Mouse (Mus musculus) spleen, postnatal 4 days (tissue): ENCODE results near the gene Vps25.

ENCODE experiments used
- DNase-seq, 2 experiments: peaks; one replicate each; pipeline ENCODE4 v3.0.0; 2022; ENCODE audit warnings: low spot score in 2 of 2

Gene Vps25

DNA sequence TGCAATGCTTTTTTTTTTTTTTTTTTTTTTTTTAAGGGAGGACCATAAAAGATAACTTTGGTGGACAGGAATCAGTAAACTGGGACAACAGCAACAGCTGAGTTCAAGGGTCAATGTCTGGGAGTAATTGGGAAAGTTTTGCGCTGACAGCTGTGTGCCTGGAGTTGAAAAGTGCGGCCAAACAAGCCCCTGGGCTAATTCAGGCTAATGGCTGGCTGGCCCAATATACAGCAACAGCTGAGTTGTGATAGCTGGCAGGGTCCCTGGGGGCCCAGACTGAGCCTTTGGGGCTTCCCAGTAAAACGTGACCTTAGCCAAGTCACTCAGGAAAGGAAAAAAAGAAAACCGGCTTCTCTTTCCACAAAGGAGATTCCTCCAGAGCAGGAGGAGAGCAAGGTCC is 8.4 kb upstream of the Vps25 start:
- DNase-seq = no peak

DNA sequence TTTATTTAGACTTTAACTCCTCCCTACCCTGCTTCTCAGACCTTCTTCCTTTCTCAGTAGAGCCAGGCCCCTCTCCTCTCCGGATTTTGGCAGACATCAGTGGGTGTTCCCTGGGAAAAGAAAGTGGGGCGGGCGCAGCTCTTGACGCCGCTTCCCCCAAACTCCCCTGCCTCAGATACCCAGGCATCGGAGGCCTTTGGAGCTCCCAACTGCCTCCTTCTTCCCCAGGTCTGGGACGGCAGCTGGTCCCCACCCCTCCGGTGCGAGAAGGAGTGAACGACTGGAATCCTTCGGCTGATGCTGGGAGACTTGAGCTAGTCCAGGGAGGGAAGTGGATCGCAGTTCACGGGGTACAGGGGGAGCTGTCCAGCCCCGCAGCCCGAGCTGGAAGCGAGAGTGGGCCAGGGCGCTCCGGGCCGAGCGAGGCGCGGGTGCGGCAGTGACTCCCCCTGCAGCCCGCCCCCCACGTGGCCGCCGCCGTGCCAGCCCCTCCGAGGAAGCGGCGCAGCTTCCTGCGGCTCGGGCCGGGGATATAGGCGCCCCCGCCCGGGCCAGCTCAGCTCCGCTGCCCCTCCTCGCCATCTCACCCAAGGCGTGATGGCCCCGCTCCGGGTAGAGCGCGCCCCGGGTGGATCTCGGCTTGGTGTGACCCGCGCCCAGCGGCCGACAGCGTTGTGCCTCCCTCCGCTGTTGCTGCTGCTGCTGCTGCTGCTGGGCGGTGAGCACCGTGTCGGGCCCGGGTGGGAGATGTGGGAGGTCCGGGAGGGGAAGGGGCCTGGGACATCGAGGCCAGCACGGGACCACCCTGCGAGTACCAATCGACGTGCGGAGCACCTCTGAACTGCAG is 7.4 kb upstream of the Vps25 start, which contains the start of gene Ramp2:
Ramp2 (plus strand) TSS at position 174 of the 847 bp plus-strand sequence.
- no peak for DNase-seq

DNA sequence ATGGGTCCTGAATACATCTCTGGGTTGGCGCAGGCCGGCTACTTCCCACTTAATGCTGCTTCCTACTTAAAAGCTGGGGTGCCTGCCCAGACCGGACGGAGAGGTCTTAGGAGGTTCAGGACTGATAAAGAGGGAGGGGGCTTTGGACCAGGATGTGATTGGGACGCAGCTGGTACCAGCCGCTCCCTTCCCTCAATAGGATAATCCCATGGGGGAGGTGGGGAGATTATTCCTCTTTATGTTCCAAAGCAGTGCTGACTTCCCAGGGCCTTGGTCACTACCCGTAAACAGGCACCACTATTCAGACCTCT is 6.8 kb upstream of the Vps25 start:
- no peak for DNase-seq

DNA sequence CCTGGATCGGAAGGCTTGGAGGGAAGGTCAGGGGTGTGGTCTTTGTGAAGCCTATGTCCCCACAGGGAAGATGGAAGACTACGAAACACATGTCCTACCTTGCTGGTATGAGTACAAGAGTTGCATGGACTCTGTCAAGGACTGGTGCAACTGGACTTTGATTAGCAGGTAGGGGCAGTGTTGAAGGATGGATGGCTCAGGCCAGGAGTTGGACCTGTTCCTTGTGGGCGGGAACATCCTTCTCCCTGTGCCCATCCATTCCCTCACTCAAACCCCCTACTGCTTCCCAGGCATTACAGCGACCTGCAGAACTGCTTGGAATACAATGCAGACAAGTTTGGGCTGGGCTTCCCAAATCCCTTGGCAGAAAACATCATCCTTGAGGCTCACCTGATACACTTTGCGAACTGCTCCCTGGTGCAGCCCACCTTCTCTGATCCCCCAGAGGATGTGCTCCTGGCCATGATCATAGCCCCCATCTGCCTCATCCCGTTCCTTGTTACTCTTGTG is 5.9 kb upstream of the Vps25 start:
- DNase-seq = no peak

DNA sequence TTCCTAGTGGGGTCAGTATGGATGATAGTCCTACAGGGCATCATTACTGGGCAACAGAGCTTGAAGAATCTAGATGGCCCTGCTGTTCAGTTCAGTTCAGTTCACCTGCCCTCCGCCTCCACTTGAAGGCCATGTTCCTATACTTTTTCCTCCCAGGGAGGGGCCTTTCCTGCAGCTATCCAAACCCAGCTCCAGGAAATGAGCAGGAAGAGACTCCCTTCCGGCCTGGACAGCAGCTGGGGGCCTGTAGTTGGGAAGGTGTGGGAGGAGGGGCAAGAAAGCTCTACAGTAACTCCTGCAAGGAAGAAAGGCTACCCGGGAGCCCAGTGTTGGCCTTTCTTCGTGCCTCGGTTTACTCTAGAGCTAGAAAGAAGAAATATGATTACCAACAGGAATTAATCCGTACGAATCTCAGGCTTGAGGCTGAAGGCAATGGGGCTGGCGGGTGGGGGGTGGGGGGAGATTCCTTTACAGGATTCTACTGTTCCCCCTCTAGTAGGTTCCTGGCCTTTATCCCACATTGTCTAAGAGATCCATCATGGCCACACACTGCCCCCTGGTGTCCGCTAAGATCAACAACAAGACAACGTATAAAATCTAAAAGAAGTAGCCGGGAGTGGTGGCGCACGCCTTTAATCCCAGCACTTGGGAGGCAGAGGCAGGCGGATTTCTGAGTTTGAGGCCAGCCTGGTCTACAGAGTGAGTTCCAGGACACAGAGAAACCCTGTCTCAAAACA is 5.1 kb upstream of the Vps25 start:
- peak; percentile 56 to 80 for DNase-seq

DNA sequence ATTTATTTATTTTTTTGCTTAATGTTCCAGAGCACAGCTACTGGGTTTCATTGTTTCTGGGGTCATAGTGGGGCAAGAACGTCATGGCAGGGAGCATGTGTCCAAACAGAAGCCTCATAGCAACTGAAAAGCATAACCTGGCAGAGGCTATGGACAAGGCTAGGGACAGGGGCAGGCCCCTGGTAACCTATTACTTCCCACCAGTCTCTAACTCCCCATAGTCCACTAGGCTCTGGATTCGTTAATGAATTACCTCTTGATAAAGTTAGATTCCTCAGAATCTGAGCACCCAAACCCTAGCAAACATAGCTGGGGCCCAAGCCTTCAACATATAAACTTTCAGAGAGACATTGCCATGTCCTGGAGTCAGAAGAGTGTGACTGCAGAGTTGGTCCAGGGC is 2.5 kb upstream of the Vps25 start:
- no peak for DNase-seq

DNA sequence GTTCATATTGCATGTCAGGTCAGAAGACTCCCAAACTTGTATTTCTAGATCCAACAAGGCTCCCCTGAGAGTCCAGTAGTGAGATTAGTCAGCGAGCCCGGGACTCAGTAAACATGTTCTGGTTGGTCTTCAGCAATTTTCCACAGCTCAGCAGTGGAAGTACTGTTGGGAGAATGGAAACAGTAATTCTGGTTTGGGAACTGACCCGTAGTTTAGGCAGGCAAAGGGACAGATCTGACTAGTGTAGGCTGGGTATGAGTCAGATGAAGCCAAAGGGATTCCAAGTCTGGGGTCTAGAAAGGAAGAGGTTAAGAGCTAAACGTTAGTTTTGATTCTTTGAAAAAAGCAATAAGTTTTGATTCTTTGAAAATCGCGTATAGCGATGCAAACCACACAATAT is 566 bp upstream of the Vps25 start:
- DNase-seq = no peak

DNA sequence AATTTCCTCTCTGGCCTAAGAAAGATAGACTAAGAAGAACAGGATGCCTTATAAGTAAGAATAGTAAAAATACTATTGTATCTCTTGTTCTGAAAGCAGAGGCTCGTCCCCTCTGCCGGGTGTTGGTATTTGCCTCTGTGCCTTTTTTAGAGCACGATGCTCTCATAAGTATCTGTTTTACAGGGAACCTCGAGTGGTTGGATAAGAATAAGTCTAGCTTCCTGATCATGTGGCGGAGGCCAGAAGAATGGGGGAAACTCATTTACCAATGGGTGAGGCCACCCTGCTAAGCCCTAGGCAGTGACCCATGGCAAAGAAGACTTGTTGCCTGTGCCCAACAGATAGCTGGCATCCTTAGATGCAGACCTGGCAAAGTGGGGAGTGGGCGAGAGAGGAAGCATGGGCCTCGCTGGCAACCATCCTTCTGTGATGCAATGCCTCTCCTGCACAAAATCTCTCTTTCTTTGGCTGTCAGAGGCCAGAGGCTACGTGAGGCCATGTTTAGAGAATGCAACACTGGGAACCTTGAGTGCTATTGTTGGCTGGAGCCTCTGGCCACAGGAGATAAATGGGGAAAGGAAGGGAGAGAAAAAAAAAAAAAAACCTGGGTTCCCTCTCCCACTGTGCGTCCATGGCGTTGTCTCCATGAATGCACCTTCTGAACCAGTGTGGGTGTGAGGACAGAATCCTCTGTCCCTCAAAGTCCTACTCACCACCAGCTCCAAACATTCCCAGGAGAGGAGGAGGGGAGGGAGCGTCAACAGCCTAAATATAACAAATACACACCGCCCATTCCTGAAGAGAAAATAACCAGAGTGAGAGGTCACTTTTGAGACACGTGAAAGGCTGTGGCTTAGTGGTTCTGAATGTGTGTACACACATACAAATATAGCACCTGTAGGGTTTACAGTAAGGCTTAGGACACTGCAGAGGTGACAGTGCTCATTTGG is 2.6 kb downstream of the Vps25 start:
- no peak for DNase-seq

DNA sequence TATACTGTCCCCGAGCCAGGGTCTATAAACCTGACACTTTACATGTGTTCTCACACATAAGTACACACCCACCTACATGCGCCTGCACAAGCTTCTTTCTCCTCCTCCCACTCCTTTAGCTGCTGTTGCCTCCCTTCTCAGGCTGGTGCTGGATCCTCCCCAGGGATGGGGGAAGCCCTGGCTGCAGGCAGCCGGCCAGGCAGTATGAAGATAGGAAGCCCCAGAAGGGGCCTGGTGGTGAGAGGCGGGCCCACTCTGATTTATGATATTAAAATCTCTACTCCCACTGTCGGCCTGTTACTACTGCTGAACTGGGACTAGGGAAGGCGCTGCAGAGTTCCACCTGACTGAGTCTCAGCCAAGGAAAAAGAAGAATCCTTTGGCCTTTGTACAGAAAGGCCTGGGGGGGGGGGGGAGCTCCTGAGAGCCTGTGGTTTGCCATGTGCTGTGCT is 5.8 kb downstream of the Vps25 start:
- peak in 1 of 2 experiments; percentile 64 for DNase-seq

DNA sequence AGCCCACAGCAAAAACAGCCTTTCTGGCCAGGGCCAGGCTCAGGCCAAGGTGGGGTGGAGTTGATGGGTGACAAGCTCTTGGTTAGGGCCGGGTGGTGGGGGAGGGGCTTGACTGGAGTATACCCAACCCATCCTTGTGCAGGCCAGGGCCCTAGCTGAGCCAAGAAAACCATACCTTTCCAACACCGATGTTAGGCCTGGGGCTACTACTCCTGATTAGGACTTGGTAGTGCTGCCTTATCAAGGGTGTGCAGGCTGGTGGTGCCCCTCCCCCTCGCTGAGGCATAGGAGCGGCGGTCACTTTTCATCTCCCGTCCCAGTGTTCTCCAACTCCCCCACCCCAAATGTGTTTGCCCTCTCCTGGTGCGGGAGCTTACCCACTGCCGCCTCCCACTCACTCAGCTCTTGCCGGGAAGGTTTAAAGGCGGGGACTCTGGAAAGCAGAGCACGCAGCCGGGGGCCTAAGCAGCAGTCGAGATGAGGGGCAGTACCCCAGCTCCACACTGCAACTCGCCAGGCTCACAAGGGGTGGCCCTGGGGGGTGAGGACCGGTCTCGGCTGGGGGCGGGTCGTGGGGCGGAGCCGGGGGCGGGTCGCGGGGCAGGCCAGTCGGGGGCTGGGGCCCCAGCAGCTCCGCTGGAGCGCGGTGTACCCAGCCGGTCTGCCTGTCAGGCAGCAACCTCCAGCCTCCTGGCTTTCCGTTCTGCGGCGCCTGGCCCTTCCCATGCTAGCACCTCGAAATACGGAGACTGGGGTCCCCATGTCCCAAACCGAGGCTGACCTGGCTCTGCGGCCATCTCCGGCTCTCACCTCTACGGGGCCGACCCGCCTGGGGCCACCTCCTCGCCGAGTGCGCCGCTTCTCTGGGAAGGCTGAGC is 6.7 kb downstream of the Vps25 start, which contains the start of gene Wnk4:
Wnk4 (plus strand) TSS at position 620 of the 878 bp plus-strand sequence.
- peak; percentile 76 to 84 for DNase-seq

DNA sequence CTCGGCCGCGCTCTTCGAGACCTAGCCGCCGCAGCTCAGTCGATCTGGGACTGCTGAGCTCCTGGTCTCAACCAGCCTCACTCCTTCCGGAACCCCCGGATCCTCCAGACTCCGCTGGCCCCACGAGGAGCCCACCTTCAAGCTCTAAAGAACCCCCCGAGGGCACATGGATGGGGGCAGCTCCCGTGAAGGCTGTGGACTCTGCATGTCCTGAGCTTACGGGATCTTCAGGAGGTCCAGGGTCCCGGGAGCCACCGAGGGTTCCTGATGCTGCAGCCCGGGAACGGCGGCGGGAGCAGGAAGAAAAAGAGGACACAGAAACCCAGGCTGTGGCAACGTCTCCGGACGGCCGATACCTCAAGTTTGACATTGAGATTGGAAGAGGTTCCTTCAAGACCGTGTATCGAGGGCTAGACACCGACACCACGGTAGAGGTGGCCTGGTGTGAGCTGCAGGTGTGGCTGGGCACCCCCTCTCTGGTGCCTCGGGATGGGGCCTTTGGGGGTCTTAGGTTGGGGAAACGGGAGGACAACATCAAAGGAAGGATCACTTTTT is 7.4 kb downstream of the Vps25 start:
- no peak for DNase-seq

DNA sequence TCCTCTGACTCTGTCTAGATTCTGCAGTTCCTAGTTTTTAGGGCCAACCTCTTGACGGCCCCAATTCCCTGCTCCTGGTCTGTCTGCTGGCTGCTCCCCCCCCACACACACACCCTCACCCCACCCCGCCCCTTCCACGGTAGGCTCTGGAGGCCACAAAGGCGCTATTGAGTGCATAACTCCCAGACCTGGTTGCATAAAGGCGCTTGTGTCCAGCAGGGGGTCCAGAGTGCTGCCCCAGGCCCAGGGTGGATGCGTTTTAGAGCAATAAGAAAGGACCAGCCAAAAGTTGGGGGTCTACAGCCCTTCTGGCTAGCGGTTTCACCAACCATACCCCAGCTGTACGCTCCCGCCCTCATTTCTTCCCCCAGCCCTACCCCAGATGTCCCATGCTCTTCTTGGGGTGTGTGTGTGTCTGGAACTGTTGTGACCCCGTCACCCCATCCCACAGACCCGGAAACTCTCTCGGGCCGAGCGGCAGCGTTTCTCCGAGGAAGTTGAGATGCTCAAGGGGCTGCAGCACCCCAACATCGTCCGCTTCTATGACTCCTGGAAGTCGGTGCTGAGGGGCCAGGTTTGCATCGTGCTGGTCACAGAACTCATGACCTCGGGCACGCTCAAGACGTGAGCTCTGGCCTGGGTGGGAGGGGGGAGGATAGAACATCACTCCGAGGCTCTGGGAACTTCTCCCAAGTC is 8.9 kb downstream of the Vps25 start:
- DNase-seq = peak in 1 of 2 experiments; percentile 66

DNA sequence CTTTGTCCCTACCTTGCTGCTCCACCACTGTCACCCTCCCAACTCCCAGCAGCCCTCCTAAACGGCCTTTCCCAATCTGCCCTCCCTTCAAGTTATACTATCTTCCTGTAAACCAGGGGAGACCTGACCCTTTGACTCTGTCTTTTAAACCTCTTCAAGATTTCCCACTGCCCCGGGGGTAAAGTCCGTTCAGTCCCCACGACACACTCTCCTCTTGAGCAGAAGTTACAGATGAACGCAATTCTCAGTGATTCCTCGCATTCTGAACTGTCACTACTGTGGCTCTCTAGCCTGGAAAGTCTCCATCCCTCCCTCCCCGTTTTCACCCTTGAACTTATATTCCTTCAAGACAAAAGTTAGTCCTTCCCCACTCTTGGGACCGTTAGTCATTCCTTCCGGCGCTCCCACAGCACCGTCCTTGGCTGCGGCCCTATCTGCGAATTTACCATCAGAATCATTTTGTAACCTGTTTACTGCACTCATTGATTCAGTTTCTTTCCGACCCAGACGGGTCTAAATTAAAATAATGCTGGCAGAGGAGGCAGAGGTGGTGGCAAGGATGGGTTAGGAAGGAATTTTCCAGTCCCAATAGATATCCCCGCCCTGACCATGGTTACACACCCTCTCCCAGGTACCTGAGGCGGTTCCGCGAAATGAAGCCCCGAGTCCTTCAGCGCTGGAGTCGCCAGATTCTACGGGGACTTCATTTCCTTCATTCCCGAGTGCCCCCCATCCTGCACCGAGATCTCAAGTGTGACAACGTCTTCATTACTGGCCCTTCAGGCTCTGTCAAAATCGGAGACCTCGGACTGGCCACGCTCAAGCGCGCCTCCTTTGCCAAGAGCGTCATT is 9.9 kb downstream of the Vps25 start:
- no peak for DNase-seq

DNA sequence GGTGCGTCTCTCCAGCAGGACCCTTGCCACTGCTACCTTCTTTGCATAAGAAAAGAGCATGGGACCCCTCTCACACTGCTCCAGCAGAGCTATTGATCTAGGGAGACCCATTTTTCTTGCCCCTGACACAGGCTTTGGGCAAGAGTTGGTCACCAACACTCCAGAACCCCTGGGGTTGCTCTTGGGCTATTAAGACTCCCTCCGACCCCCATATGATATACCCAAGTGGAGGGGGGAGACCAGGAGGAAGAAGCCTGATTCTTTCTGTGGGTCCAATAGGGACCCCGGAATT is 10.4 kb downstream of the Vps25 start:
- no peak for DNase-seq

DNA sequence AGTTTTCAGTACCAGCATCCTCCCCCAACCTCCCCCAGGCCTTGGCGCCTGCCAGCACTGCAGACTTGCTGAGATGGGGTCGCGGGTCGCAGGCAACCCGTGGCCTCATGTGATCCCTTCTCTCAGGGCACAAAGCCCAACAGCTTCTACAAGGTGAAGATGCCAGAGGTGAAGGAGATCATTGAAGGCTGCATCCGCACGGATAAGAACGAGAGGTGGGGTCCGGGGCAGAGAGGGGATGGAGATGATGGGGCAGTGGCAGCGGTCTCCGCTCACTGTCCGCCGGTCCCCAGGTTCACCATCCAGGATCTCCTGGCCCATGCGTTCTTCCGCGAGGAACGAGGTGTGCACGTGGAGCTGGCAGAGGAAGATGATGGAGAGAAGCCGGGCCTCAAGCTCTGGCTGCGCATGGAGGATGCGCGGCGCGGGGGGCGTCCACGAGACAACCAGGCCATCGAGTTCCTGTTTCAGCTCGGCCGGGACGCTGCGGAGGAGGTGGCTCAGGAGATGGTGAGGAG is 11.5 kb downstream of the Vps25 start:
- peak in 1 of 2 experiments; percentile 62 for DNase-seq

DNA sequence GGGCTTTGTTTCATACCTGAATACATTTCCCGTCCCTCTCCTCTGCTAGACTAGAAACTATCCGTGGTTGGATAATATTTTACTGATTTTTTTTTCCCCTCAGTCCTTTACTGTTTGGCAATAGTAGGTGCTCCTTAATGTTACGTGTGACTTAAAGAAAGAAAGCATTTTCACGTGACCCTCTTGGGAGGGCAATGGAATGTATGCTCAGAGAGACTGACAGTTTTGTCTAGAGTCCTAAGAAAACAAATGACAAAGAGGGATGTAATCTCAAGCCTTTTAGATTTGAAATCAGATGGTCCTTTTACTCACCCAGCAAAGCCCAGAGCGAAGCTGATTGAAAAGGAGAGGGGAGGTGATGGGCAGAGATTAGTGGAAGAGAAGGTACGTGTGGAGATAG is 12.4 kb downstream of the Vps25 start:
- DNase-seq = no peak

DNA sequence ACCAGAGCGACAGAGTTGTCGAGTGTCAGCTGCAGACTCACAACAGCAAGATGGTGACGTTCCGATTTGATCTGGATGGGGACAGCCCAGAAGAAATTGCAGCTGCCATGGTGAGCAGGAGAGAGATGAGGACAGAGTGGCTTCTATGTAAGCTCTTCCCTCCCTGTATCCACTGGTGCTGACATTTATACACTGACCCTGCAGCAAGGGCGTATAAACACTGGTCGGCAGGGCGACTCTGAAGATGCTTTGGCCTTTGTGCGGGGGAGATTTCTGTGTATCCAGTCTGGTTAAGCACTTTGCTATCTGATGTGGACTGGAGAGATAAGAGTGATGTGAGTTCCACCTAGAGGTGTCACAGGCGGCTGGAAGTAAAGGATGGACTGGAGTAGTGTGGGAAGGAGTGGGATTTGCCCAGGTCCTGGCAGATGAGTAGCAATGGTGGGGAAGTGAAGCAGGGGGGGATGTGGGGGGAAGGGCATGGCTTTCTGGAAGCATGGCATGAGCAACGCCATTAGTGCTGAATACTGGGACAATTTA is 16.1 kb downstream of the Vps25 start:
- no peak for DNase-seq

DNA sequence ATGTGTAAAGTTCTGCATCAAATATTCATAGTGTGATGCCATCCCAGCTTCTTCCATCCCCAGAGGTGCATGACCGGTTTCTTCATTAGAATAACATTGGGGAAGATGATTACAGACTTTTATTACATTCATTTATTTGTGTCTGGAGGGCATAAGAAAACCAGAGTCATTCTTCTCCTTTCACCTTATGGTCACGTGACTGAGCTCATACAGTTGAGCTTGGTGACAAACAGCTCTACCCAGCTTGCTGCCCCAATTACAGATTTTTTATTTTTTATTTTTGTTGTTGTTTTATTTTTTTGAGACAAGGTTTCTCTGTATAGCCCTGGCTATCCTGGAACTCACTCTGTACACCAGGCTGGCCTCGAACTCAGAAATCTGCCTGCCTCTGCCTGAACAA is 18.9 kb downstream of the Vps25 start:
- no peak for DNase-seq
